Mouse (Mus musculus) forebrain, embryonic 13.5 days (tissue): ENCODE data around the gene Tecpr1. TPM values are rescaled to one million over a fixed set of nuclear protein-coding genes. Genes with fewer than 3 reads are reported as not detected.
A peak's percentile ranks its signal among the peaks of the same experiment; 100 is the strongest.

ENCODE experiments used
- ATAC-seq: fragments of 200-750 bp; cut with Nextera tagmentation; 2 replicates; pipeline ENCODE4 v1.8.0; 2017
- H3K27ac ChIP-seq: fragments of 300-500 bp; sonication (generic); 2 replicates; pipeline ENCODE4 v1.5.1; 2015; ENCODE audit warnings: inconsistent platforms, mild to moderate bottlenecking, moderate library complexity
- H3K27me3 ChIP-seq: fragments of 300-500 bp; sonication (generic); 2 replicates; pipeline ENCODE4 v1.6.1; 2015; ENCODE audit warnings: mild to moderate bottlenecking, inconsistent platforms
- H3K36me3 ChIP-seq: fragments of 300-500 bp; sonication (generic); 2 replicates; pipeline ENCODE4 v1.6.1; 2015; ENCODE audit warnings: mild to moderate bottlenecking, inconsistent platforms; ENCODE audit not compliant: poor library complexity, severe bottlenecking
- H3K4me1 ChIP-seq: fragments of 300-500 bp; sonication (generic); 2 replicates; pipeline ENCODE4 v1.6.1; 2015; ENCODE audit warnings: inconsistent platforms
- H3K4me2 ChIP-seq: fragments of 300-500 bp; sonication (generic); 2 replicates; pipeline ENCODE4 v1.6.1; 2015; ENCODE audit warnings: inconsistent platforms, mild to moderate bottlenecking, moderate library complexity
- H3K4me3 ChIP-seq: fragments of 300-500 bp; sonication (generic); 2 replicates; pipeline ENCODE4 v1.5.1; 2015; ENCODE audit warnings: mild to moderate bottlenecking, inconsistent platforms
- H3K9ac ChIP-seq: fragments of 300-500 bp; sonication (generic); 2 replicates; pipeline ENCODE4 v1.6.1; 2015; ENCODE audit warnings: mild to moderate bottlenecking, inconsistent platforms
- H3K9me3 ChIP-seq: fragments of 300-500 bp; sonication (generic); replicated peaks from 2 replicates; pipeline ENCODE4 v1.6.1; 2016; ENCODE audit warnings: inconsistent platforms
- WGBS: fragments of 180-500 bp; shearing (Covaris S2); methylation state at CpG from one replicate; pipeline ENCODE4 v1.1.7; 2015; 5-methylcytosine and 5-hydroxymethylcytosine counted together
- polyA plus RNA-seq: library from polyadenylated mRNA; unstranded; fragments of >200 nt; fragmentation: Nextera tagmentation; extraction: Ambion mirVana; gene quantifications from 2 replicates; pipeline ENCODE4 v1.2.1, GENCODE M21; 2015

Gene Tecpr1
- polyA plus RNA-seq, 1 experiment from 2014 or later: 39.7 TPM

- H3K4me3 ChIP-seq: peak overlapping the region; percentile 78
- H3K4me2 ChIP-seq: peak overlapping the region; percentile 78
- H3K27ac ChIP-seq: peak overlapping the region; percentile 80
- H3K9me3 ChIP-seq: no peaks in the 10 kb centered on the region
- H3K27me3 ChIP-seq: no peaks in the 10 kb centered on the region
- peak; percentile 39; the same call in 1 of the 2 replicates for ATAC-seq
- no peaks in the 10 kb centered on the region for H3K36me3 ChIP-seq
- H3K4me1 ChIP-seq: peaks cover 28% of the 10 kb centered on the region
- peak overlapping the region; percentile 82 for H3K9ac ChIP-seq
- WGBS: 27% methylated on average over 18 of the region's 18 CpGs
Measured at GRCm38 (mm10) chr5:144223899-144224816, 743 bp upstream of the Tecpr1 start.

GRCm38 (mm10) chr5:144222811-144223502 lies 458 bp downstream of the Tecpr1 start:
- Histone ChIP-seq H3K9ac (peak overlapping the region; percentile 82), H3K4me2 (peak overlapping the region; percentile 78), H3K27me3 (no peaks in the 10 kb centered on the region), H3K27ac (peak overlapping the region; percentile 80), H3K4me3 (peak overlapping the region; percentile 78), H3K36me3 (no peaks in the 10 kb centered on the region), H3K4me1 (peaks cover 28% of the 10 kb centered on the region), H3K9me3 (no peaks in the 10 kb centered on the region)
- 4% methylated on average over 25 of the region's 25 CpGs for WGBS
- peak; percentile 81 for ATAC-seq

- H3K27ac ChIP-seq: no peak overlapping the region
- H3K4me1 ChIP-seq: peaks cover 28% of the 10 kb centered on the region
- H3K36me3 ChIP-seq: peaks cover 12% of the 10 kb centered on the region
- no peaks in the 10 kb centered on the region for H3K27me3 ChIP-seq
- H3K4me2 ChIP-seq: no peak overlapping the region
- no peak overlapping the region for H3K4me3 ChIP-seq
- 77% methylated on average over 4 of the region's 4 CpGs for WGBS
- no peaks in the 10 kb centered on the region for H3K9me3 ChIP-seq
- no peak overlapping the region for H3K9ac ChIP-seq
- no peak for ATAC-seq
Measured at GRCm38 (mm10) chr5:144221305-144221704, 2.1 kb downstream of the Tecpr1 start.

GRCm38 (mm10) chr5:144219936-144220335 lies 3.5 kb downstream of the Tecpr1 start:
- Histone ChIP-seq H3K27me3 (no peaks in the 10 kb centered on the region), H3K36me3 (peaks cover 23% of the 10 kb centered on the region), H3K9me3 (no peaks in the 10 kb centered on the region), H3K4me3 (no peak overlapping the region), H3K4me1 (peaks cover 28% of the 10 kb centered on the region), H3K27ac (no peak overlapping the region), H3K4me2 (no peak overlapping the region), H3K9ac (no peak overlapping the region)
- WGBS: 92% methylated on average over 5 of the region's 5 CpGs
- no peak for ATAC-seq

- Histone ChIP-seq H3K27ac (no peak overlapping the region), H3K4me3 (no peak overlapping the region), H3K4me2 (no peak overlapping the region), H3K36me3 (peaks cover 30% of the 10 kb centered on the region), H3K4me1 (peaks cover 25% of the 10 kb centered on the region), H3K27me3 (no peaks in the 10 kb centered on the region), H3K9ac (no peak overlapping the region), H3K9me3 (no peaks in the 10 kb centered on the region)
- no peak for ATAC-seq
- 82% methylated on average over 12 of the region's 12 CpGs for WGBS
Measured at GRCm38 (mm10) chr5:144219306-144219705, 4.1 kb downstream of the Tecpr1 start.

- H3K9me3 ChIP-seq: no peaks in the 10 kb centered on the region
- ATAC-seq: no peak
- peaks cover 42% of the 10 kb centered on the region for H3K36me3 ChIP-seq
- H3K9ac ChIP-seq: no peak overlapping the region
- 91% methylated on average over 7 of the region's 7 CpGs for WGBS
- peaks cover 20% of the 10 kb centered on the region for H3K4me1 ChIP-seq
- H3K4me3 ChIP-seq: no peak overlapping the region
- no peaks in the 10 kb centered on the region for H3K27me3 ChIP-seq
- H3K27ac ChIP-seq: no peak overlapping the region
- no peak overlapping the region for H3K4me2 ChIP-seq
Measured at GRCm38 (mm10) chr5:144218061-144218460, 5.4 kb downstream of the Tecpr1 start.

- 72% methylated on average over 2 of the region's 2 CpGs for WGBS
- no peak overlapping the region for H3K4me2 ChIP-seq
- no peak for ATAC-seq
- peaks cover 60% of the 10 kb centered on the region for H3K36me3 ChIP-seq
- no peaks in the 10 kb centered on the region for H3K27me3 ChIP-seq
- H3K27ac ChIP-seq: no peak overlapping the region
- H3K9ac ChIP-seq: no peak overlapping the region
- H3K4me3 ChIP-seq: no peak overlapping the region
- no peaks in the 10 kb centered on the region for H3K9me3 ChIP-seq
- H3K4me1 ChIP-seq: 0 out of 2 replicates have a peak, but pooled peaks cover 4% of the 10 kb centered on the region
Measured at GRCm38 (mm10) chr5:144215992-144216391, 7.4 kb downstream of the Tecpr1 start.

- no peak for ATAC-seq
- no peaks in the 10 kb centered on the region for H3K27me3 ChIP-seq
- H3K4me3 ChIP-seq: no peak overlapping the region
- no peak overlapping the region for H3K27ac ChIP-seq
- H3K36me3 ChIP-seq: peaks cover 75% of the 10 kb centered on the region
- H3K9ac ChIP-seq: no peak overlapping the region
- no peaks in the 10 kb centered on the region for H3K4me1 ChIP-seq
- no peak overlapping the region for H3K4me2 ChIP-seq
- WGBS: 27% methylated on average over 7 of the region's 7 CpGs
- no peaks in the 10 kb centered on the region for H3K9me3 ChIP-seq
Measured at GRCm38 (mm10) chr5:144214453-144214852, 9.0 kb downstream of the Tecpr1 start.

- H3K27ac ChIP-seq: no peak overlapping the region
- H3K9ac ChIP-seq: no peak overlapping the region
- no peaks in the 10 kb centered on the region for H3K4me1 ChIP-seq
- peaks cover 89% of the 10 kb centered on the region for H3K36me3 ChIP-seq
- no peak overlapping the region for H3K4me3 ChIP-seq
- no peak for ATAC-seq
- H3K9me3 ChIP-seq: no peaks in the 10 kb centered on the region; the same call in 1 of the 2 replicates
- H3K27me3 ChIP-seq: no peaks in the 10 kb centered on the region
- no peak overlapping the region for H3K4me2 ChIP-seq
- 52% methylated on average over 11 of the region's 11 CpGs for WGBS
Measured at GRCm38 (mm10) chr5:144207478-144207877, 15.9 kb downstream of the Tecpr1 start.

- Histone ChIP-seq H3K4me1 (no peaks in the 10 kb centered on the region), H3K9ac (no peak overlapping the region), H3K27ac (no peak overlapping the region), H3K9me3 (no peaks in the 10 kb centered on the region; the same call in 1 of the 2 replicates), H3K4me2 (no peak overlapping the region), H3K36me3 (peaks cover 88% of the 10 kb centered on the region), H3K4me3 (no peak overlapping the region), H3K27me3 (no peaks in the 10 kb centered on the region)
- no peak for ATAC-seq
- WGBS: 96% methylated on average over 15 of the region's 15 CpGs
Measured at GRCm38 (mm10) chr5:144206069-144206468, 17.3 kb downstream of the Tecpr1 start.

- H3K27me3 ChIP-seq: no peaks in the 10 kb centered on the region
- 52% methylated on average over 10 of the region's 10 CpGs for whole genome bisulfite sequencing
- no peak overlapping the region for H3K4me3 ChIP-seq
- no peaks in the 10 kb centered on the region for H3K4me1 ChIP-seq
- ATAC-seq: no peak
- peaks cover 87% of the 10 kb centered on the region for H3K36me3 ChIP-seq
- H3K9ac ChIP-seq: no peak overlapping the region
- no peaks in the 10 kb centered on the region; the same call in 1 of the 2 replicates for H3K9me3 ChIP-seq
- H3K27ac ChIP-seq: no peak overlapping the region
- H3K4me2 ChIP-seq: no peak overlapping the region
Measured at GRCm38 (mm10) chr5:144204911-144205310, 18.5 kb downstream of the Tecpr1 start.

GRCm38 (mm10) chr5:144204303-144204702 lies 19.1 kb downstream of the Tecpr1 start:
- Histone ChIP-seq H3K9ac (no peak overlapping the region), H3K4me1 (no peaks in the 10 kb centered on the region), H3K27me3 (no peaks in the 10 kb centered on the region), H3K27ac (no peak overlapping the region), H3K4me3 (no peak overlapping the region), H3K4me2 (no peak overlapping the region), H3K36me3 (peaks cover 86% of the 10 kb centered on the region), H3K9me3 (no peaks in the 10 kb centered on the region; the same call in 1 of the 2 replicates)
- ATAC-seq: no peak
- WGBS: 87% methylated on average over 12 of the region's 12 CpGs
